Mouse (Mus musculus) spleen, postnatal 10 days (tissue): ENCODE measurements at regions not wholly inside any gene's neighbourhood (a gene's known extent, or its start where the extent isn't known, plus 50 kb on each side); places are given as distances from the start of the nearest gene placed in this dataset.
"Not testable (repeated sequence)": the region's sequence is repeated elsewhere in the genome, so short reads cannot be mapped to it uniquely, and the experiment has no call there.

Experiments
- DNase-seq, 2 experiments: peaks; one replicate each; pipeline ENCODE4 v3.0.0; 2021 to 2022; ENCODE audit warnings: low spot score in 2 of 2

- DNase-seq: no peak
Measured at GRCm38 (mm10) chr14:104410730-104411129, 57.1 kb downstream of the Pou4f1 start.

DNA sequence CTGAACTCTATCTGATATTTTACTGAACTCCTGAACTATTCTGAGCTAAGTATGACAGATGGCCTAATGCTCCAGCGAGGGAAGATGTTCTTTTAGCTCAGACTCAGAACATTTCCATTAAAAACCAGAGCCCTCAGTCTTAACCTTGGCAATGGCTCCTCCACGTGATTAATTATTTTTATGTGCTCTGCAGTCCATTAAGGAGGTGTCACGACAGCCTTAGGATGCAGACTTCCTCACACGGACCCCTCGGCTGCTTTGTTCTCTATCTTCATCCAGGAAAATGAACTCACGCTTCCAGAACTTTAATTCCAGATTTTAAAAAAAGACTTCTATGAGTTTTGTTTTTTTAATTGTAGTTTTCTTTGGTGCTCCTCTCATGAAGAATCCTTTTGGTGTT, 57.5 kb downstream of the Pou4f1 start:
- no peak for DNase-seq

- DNase-seq: no peak
Measured at GRCm38 (mm10) chr14:104406062-104406461, 61.7 kb downstream of the Pou4f1 start.

DNA sequence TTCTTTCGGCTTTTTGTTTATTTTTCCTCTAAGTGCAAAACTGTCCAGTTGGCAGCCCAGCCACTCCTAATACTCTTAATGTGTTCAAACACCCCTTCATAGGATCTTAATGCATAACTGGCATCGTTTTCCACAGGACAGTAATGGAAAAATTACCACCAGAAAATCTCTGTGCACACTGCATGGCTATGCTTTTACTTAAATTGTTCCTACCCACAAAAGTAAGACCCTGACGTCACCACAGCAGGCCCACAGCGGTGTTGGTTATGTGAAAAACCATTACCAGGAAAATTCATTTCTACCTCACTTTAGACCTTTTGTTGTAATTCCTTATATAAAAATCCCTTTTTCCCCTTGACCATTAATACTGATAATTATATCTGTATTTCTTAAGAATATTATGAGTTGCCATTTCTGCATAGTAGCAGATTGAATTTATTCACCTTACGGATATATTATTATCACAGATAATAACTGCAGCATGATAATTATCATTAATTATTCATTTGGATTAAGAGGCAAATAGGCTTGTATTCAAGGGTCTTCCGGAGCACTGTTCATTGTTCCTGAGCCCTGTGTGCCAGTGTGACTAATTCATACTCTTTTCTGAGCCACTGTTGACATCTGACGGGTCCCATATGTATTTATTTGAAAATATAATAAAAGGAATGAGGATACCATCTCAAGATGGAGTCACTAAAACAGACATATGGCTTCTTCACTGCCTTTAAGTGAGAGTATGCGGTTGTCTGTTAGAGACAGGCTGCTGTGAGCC, 78.3 kb downstream of the Pou4f1 start:
- DNase-seq: no peak

DNA sequence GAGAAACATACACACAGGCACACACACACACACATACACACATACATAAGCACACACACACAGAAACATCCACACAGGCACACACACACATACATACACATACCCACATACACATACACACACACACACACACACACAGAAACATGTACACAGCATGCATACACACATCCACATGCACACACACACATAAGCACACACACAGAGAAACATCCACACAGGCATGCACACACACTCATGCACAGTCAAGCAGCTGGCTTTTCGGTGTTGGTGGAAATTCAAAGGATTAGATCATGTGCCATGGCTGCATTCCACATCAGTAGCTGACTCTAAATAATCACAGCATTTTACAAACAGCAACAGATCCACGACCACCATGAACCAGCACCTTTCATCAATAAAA, 78.9 kb downstream of the Pou4f1 start:
- DNase-seq: no peak

DNA sequence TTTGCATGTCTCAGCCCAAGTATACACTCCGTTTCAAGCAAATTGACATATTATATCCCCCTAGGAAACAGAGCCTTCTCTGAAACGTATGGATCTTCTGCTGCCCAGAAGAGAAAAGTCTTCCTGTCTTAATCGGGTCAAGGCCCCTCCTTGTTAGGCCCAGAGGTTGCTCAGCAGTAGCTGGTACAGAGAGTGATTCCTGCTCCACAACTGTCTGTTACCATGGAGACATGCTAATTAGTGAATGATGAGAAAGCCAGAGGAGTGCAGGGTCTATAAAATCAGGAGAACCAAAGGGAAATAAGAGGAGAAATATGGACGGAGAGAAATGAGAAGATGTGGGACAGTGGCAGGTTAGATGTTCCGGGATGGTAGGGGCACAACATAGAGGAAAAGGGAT, 86.8 kb downstream of the Pou4f1 start:
- no peak for DNase-seq

DNA sequence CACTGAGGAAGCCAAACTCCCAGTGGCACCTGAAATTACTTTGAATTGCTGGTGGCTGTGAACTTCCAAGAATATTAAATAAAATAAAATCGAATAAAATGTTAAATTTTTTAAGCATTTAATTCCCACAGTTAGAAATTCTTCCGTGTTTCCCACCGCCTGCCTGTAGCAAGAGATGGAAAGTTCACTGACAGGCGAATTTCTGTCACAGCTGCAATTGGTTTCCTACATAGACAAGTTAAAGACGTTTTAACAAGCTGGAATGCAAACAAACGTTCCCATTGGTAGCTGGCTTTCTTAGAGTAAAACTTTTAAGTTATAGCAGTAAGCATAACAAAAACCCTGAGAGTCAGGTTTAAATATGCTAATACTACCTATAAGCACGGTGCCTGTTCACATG, 95.0 kb downstream of the Pou4f1 start:
- DNase-seq: no peak

- DNase-seq: no peak
Measured at GRCm38 (mm10) chr14:104356636-104357035, 111.2 kb downstream of the Pou4f1 start.

DNA sequence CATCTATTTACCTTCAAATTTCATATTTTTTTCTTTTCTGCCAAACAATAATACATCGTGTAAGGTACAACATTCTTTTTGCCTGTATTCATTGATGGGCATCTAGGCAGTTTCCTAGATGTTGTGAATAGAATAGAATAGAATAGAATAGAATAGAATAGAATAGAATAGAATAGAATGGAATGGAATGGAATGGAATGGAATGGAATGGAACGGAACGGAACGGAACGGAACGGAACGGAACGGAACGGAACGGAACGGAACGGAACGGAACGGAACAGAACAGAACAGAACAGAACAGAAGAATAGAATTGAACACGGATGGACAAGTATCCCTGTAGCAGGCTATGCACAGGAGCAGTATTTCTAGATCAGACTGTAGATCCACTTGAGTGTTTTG, 131.0 kb downstream of the Pou4f1 start:
- not testable (repeated sequence) for DNase-seq

GRCm38 (mm10) chr14:104326089-104326488, 141.7 kb downstream of the Pou4f1 start:
- no peak for DNase-seq

DNA sequence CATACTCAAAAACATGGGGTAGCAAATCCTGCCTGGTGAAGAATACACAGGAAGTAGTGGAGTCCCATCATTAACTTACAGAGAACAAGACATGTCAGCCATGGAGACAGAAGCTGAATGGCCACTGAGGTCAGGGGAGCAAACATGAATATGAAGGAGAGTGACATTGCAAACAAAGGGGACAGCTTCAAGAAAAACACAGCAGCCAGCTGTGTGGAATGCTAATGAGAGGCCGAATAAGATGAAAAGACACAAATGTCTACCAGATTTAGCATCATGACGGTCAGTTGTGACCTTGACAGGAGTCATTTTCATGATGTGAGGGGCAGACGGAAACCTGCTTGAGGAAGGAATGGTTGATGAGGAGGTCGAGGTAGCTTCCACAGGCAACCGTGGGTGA, 167.7 kb downstream of the Pou4f1 start:
- DNase-seq: no peak

GRCm38 (mm10) chr14:104298312-104298711, 169.5 kb downstream of the Pou4f1 start:
- no peak for DNase-seq

- no peak for DNase-seq
Measured at GRCm38 (mm10) chr14:104297316-104298311, 170.2 kb downstream of the Pou4f1 start.

DNA sequence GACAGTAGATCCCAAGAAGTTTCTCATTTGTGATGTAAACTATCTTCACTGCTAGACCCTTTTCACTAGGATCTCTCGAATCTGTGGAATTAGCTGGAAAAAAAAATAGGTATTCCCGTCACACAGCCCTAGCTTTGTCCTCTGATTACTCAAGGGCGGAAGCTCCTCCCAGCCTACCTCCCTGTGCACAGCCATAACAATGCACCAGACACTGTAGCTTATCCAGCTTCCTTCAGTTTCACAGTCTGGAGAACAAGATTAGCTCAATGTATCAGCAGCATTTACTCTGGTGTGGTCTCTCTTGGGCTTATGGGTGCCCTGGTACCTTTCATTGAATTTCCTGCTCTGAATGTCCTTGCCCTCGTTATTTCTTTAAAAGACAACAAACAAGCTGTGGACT, 174.0 kb downstream of the Pou4f1 start:
- no peak for DNase-seq

- no peak for DNase-seq
Measured at GRCm38 (mm10) chr14:104293147-104293546, 174.7 kb downstream of the Pou4f1 start.

DNA sequence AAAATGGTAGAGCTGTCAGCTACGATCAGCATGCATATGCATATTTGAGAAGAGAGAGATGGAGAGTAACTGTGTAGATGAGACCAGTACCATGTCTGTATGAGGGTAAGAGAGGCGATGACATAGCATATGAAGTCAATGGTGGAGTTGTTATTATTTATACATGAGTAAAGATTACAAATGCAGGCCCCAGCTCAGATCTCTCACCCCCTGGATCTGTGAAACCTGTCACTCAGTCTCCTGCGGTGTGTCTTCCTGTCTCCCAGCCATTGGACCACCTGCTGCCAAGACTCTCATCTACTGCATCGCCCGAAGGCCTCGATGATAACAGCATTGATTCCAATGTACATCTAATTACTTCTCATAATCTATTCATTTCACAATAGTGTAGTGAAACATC, 187.4 kb downstream of the Pou4f1 start:
- no peak for DNase-seq

DNA sequence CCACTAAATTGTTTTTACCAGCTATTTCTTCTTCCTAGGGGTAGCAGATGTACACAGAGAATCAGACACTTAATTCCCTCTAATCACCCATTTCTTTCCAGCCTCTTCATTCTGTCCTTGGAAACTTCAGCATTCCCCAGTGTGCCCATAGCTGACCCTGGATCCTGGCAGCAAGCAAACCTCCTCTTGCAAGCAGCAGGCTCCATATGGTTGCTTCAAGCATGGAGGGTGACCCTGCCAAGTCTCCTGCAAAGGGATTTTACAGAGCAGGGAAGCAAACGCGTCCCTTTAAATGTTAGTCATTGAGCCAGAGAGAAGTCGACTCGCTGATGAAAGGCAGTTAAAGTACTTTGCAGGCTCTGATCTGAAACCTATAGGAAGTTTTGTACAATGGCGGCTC, 187.9 kb downstream of the Pou4f1 start:
- DNase-seq: no peak

GRCm38 (mm10) chr14:104274752-104275151, 193.0 kb downstream of the Pou4f1 start:
- DNase-seq: no peak

- no peak for DNase-seq
Measured at GRCm38 (mm10) chr14:104264919-104265764, 202.7 kb downstream of the Pou4f1 start.

DNA sequence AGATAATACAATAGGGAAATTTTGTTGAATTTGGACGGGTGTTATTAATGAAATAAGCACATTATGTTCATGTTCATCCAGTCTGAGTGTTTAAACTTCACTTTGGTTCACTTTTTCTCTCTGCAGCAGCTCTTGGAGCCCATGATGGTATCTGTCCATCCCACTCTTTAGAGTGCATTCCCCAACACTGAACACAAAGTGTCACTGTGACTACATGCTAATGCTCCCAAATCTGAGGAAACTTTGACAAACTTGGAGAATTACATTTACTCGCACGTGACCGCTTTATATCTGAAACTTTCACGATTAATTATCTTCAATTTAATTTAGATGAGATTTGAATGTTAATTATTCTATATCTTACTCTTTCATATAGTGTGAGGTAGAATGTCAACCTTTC, 250.8 kb downstream of the Pou4f1 start:
- DNase-seq: no peak

DNA sequence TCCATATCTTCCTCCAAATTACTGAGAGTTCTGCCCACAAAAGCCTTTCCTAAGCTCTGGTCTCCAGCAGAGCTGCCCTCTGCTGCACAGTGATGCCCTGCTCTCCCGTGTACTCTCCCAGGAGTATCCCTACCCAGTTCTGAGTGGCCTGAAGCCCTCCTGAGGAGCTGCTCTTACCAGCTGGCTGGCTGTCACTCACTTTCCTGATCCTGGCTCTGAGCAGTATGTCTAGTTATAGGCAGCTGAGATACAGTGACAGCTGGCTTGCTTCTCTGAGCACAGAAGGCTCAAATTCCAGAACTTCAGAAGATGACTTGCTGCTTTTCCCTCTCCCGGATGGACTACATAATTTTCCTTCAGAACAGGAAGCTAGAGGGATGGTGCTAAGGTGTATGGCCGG, 257.1 kb downstream of the Pou4f1 start:
- DNase-seq: no peak

DNA sequence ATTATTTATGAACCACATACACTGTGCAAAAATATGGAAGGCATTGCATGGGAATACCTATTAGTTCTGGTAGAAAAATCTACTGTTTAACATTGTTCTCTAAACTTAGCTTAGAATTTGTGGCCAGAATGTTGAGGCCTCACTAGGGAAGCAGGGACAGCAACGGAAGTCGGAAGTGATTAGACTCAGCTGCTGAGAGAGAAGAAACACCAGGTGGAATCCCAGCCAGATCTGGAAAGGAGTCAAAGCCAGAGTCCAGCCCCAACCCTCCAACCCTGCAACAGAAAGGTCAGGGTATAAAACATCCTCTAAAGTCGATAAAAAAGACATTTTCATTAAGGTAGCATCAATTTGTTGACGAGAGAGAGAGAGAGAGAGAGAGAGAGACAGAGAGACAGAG, 258.9 kb downstream of the Pou4f1 start:
- DNase-seq: no peak
